Mouse (Mus musculus) MEL-GATA-1-ER (cell line): Measurements from ENCODE around the gene Lin28b.

ENCODE experiments used
- DNase-seq: peaks from one replicate; pipeline ENCODE4 v3.0.0-alpha.2; 2012; ENCODE audit warnings: low read depth; ENCODE audit errors: extremely low read depth

Gene Lin28b

DNA sequence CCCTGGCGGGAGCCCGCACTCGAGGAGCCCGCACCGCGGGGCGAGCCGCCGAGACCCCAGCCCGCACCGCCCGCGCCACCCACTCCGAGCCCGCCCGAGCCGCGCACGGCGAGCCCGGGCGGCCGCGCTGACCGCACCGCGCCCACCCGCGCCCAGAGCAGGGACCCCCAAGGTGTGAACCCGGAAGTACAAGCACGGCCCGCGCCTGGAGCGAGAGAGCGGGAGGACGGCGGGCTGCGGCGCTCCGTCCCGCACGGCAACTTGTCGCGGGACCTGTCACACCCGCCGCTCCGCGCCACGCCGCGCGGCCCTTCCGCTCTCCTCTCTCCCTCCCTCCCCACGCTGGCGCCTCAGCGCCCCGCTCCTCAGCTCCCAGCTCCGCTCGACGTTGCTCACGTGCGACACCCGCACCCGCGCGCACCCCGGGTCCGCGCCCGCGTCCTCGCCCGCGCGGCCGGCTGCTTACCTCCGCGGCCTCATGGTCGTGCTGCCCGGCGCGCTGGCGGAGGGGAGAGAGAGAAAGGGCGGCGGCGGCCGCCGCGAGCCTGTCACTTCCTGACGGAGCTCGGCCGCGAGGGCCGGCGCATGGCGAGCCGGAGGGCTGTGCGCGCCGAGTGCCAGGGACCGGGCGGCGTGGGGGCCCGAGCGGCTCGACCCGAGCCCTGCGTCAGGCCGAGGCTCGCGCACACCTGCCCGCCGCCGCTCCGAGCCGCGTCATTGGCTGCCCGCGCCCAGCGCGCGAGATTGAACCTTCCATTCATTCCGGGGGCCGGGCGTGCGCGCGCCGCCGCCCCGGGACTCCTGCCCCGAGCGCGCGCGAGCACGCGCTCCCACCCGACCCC, at the start of gene Lin28b:
Lin28b (minus strand) TSS at position 635 of the 842 bp plus-strand sequence.
- no peak for DNase-seq

- DNase-seq, result no peak
Measured at GRCm38 (mm10) chr10:45511764-45512163, 25.6 kb upstream of the Lin28b start.

GRCm38 (mm10) chr10:45510662-45511061, 24.5 kb upstream of the Lin28b start:
- no peak for DNase-seq

DNA sequence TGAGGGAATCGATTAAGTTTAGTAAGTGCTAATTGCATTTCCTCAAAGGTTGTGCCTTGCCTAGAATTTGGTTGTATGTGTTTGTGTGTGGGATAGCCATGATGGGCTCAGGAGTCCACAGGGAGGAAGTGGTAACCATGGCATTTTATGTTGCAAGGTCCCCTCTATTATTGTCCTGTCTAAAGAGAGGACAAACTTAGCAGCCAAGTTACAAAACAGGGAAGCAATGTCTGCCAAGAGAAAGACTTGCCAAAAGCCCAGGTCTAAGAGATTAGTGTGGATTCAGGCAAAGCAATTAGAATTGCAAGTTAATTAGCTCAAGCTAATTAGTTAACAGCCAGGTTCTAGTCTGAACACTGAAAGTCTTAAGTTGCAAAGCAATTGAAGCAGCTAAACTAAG, 14.1 kb upstream of the Lin28b start:
- no peak for DNase-seq

DNA sequence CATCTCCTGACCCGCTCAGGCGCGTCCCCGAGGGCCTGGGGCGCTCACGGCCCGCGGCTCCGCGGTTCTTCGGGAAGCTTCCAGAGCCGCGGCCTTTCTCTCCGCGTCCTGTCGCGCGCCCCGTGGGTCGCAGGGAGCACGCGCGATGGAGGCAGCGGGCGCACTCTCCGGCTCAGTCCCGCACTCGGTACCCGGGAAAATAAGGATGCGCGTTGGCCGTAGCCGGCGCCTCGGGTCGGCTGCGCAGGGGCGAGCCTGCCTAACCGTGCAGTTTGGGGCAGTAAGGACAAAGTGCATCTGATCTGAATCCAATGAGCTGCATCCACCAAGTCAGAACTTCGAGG, 380 bp upstream of the Lin28b start:
- DNase-seq, result no peak

- DNase-seq, result no peak
Measured at GRCm38 (mm10) chr10:45485226-45485760, 902 bp downstream of the Lin28b start.

DNA sequence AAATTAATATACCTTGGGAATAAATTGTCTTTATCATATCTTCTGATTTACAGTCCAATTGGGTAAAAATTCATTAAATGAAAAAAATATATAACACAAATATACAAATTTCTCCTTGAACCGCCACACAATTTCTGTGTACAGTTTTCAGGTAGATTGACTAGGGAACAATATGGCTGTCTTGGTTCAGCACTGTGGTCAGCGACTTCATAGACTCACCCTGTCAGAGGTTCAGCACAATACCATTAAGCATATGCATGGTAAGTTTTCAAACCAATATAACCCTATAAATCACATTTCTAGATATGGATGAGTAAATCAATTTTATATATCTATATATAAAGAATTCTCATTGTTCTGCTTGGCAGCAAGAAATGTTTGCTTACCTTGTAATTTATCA, 3.0 kb downstream of the Lin28b start:
- DNase-seq, result peak; percentile 3

DNA sequence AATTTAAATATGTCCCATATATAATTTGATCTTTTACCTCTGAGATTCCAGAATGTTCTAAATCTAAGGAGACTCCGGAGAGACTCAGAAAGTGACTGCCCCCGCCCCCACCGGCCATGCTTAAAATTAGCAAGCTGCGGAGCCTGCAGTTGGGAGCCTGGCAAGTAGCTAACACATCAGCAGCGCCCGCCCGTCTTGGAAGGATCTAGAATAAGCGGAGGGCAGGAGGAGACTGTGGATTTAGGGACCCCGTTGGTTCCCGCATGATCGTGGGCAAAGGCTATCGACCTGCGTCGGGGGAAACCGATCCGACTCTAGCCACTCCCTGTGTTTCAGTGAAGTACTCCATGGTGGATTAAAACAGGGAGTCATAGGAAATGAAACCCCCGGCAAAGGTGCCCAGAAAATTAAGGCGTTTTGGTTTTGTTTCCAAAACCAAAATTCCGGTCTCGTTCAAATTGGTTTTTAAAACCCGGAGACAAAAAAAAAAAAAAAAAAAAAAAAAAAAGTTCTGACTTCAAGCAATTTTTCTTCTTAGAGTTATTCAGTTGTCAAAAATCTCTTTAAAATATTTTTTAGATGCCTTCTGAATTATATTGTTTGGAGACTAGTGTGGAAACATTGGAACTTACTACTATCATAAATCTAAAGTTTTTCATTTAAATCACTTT, 12.4 kb downstream of the Lin28b start:
- DNase-seq, result no peak

GRCm38 (mm10) chr10:45473143-45473484, 13.1 kb downstream of the Lin28b start:
- no peak for DNase-seq

DNA sequence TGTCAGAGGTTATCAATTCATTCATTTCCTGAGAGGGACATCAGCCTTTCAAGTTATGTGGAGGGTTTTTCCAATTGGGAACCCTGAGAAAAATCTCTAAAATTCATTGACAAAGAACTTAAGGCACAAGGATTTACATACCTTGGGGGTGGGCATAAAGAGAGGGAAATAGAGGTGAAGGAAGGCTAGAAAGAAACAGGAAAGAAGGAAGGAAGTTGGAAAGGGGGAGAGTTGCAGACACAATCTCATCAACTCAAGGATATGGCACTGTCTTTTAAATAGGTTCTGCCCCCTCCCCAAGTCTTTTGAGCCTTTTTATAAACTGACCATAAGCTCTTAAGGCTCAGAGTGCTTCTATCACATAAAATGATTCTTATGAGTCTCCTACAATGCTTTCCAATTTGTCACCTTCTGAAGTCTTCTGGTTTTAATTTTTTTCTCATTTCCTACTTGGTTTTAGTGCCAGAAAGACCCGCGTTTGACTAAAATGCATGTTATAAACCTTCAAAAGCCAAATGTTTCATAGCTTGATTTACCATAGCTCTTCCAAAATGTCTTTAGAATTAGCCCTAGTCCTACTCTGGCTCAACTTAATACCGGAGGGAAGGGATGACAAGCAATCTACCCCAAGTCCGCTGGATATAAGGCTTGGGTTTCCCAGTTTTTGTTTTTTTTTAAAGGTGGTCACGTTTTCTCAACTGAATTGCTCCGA, 13.6 kb downstream of the Lin28b start:
- DNase-seq, result no peak

- no peak for DNase-seq
Measured at GRCm38 (mm10) chr10:45471321-45471720, 14.9 kb downstream of the Lin28b start.

DNA sequence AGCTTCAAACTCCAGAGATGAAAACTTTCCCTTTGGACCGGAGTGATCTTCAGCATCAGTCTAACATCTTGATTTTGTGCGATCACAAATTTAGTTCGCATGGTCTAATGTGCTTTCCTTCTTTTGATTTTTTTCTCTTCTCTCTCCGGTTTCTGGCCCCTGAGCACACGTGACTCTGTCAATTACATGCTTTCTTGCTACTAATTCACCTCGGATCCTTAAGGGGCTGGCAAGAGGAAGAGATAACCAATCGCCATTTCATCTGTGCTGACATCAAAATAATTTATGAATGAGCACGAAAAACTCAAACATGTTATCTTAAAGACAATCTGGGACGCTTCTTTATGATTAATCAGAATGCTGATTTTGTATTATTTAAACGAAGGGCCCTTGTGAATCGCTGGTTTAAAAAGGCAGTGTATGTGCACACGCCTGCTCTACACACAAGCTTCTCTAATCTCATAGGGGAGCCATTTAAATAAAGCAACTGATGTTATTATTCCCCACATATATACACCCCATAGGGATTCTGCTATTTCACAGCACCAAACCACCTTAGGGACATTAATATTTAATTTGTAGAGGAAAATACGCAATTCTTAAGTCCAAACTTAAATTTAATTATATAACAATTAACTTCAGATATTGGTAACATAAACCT, 16.0 kb downstream of the Lin28b start:
- DNase-seq, result no peak

GRCm38 (mm10) chr10:45469027-45469996, 16.9 kb downstream of the Lin28b start:
- DNase-seq, result no peak

- no peak for DNase-seq
Measured at GRCm38 (mm10) chr10:45468180-45468915, 17.8 kb downstream of the Lin28b start.

DNA sequence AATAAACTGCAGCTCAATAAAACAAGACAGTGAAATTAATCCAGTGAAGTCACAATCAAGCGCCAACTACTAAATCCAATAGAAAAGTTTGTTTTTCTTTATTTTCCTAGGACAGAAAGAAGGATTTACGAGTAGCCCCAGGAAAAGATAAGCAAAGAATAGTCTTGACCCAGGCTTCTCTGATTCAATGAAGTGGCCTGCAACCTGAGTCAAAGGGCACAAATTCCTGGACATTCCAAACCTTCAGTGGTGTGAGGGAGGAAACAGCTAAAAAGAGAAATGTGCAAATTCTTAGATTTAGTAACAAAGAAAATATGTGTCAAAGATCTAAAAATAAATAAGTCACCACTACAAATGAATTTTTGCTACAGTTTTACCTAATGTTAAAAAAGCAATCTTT, 27.6 kb downstream of the Lin28b start:
- DNase-seq, result no peak

DNA sequence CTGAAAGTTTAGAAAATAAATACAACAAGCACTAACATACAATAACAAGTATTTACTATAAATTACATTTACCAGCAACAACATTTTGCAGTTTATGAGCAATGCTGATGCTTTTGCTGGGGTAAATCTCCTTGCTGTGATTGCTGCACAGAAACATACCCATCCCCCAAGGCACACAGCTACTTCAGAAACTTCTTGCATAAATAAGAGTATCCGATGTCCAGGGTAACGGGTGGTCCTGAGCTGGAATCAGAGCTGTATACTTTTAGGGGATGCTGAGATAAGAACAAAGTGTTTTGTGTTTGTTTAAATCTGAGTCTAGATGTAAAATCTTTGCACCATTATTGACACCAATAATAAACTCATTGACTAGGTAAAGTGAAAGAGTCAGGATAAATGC, 28.1 kb downstream of the Lin28b start:
- no peak for DNase-seq

GRCm38 (mm10) chr10:45446625-45447024, 39.6 kb downstream of the Lin28b start:
- DNase-seq, result no peak

- no peak for DNase-seq
Measured at GRCm38 (mm10) chr10:45446215-45446614, 40.0 kb downstream of the Lin28b start.

DNA sequence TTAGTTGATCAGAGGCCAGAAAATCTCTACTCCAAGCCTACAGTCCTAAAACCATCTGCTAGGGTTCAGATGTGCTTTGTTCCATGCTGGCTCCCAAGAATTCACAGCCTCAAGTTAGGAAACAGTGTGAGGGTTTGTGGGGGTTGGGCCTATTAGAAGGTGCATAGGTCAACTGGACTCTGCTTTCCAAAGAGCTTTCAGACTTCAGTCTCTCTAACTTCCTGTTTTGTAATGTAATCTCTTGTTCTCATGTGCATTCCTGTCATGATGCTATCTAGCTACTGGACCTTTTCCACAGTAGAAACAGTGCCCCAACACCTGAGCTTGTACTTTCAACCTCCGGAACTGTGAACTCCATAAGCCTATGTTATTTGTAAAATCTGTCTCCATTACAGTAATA, 63.8 kb downstream of the Lin28b start:
- DNase-seq, result no peak

- DNase-seq, result no peak
Measured at GRCm38 (mm10) chr10:45412144-45412543, 74.1 kb downstream of the Lin28b start.
